Mouse (Mus musculus): ENCODE data around the gene Ttll11. TPM values are rescaled to one million over a fixed set of nuclear protein-coding genes. Genes with fewer than 3 reads are reported as not detected.

Gene Ttll11
- polyA plus RNA-seq, 1 experiment from 2014 or later, result 1.8 TPM

DNA sequence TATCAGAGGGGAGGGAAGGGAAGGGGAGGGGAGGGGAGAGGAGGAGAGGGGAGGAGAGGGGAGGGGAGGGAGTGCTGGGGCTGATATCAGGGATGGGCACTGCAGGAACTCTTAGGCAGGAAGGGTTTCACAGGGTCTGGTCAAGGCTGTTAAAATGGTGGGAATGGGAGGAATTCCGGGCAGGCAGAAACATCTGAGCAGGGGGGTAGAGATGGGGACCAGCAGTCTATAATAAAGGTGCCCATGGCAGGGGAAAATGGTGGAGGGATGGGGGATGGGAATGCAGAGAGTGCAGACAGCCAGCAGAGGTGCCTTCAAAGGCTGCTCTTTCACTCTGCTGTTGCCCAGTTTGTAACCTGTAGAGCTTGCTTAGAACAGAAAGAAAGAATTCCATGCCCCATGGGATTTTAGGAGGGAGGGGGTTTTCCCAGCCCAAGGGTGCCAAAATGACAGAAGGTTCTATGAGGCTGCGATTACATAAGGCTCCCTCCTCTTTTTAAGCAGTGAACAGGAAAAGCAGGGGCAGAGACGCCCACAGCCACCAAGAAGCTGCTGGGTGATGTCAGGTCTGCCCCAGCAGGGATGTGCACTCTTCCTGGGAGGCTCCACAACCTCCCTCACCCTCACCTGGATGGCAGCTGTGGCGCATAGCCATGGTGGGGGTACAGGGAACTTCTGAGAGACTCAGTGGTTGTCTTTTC is 211.0 kb downstream of the Ttll11 start:
- Histone ChIP-seq H3K36me3 (ENCODE audit: poor library complexity, severe bottlenecking) (no peaks in the 10 kb centered on the region), H3K27me3 (no peaks in the 10 kb centered on the region), H3K4me3 (no peak overlapping the region), H3K9me3 (replicated peaks) (no peaks in the 10 kb centered on the region), H3K9ac (no peak overlapping the region), H3K4me2 (no peak overlapping the region), H3K4me1 (peaks cover 17% of the 10 kb centered on the region), H3K27ac (no peak overlapping the region)
- ATAC-seq, result peak; percentile 50; the same call in 1 of the 2 replicates
- 43% methylated on average over 4 of the region's 4 CpGs for WGBS

DNA sequence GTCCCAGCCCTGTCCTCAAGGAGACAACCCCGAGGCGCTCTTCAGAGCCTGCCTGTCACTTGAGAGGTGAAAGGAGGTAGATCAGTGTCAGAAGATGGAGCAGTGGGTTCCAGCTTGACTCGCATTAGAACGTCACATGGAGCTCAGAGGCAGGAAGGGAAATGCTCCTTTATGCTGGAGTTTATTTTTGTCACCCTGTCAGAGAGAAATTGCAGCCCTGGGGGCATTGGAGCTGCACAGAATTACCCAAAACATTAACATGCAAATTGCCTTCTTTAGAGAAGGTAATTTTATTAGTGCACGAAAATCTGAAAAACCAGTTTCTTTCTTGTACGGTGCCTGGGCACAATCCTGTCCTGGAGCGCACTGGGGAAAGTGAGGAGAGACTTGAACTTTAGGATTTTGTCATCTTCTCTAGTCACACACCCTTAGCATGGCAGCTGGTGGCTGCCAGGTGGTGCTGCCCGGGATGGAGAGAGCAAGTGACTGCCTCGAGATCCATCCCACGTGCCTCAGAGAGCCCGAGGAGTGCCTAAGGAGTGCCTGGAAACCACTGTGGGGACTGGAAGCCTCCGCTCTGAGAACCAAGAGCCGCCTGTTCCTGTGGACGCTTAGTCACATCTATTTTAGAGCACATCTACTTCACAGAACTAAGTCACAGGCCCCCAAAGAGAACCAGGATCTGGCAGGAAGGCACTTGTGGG is 211.7 kb downstream of the Ttll11 start:
- peak; percentile 62 for ATAC-seq
- Histone ChIP-seq H3K36me3 (ENCODE audit: poor library complexity, severe bottlenecking) (no peaks in the 10 kb centered on the region), H3K4me3 (no peak overlapping the region), H3K27me3 (no peaks in the 10 kb centered on the region), H3K4me1 (peaks cover 17% of the 10 kb centered on the region), H3K27ac (peak overlapping the region; percentile 45; the same call in 1 of the 2 replicates), H3K9me3 (replicated peaks) (no peaks in the 10 kb centered on the region), H3K4me2 (no peak overlapping the region), H3K9ac (no peak overlapping the region)
- WGBS, result 37% methylated on average over 14 of the region's 14 CpGs

DNA sequence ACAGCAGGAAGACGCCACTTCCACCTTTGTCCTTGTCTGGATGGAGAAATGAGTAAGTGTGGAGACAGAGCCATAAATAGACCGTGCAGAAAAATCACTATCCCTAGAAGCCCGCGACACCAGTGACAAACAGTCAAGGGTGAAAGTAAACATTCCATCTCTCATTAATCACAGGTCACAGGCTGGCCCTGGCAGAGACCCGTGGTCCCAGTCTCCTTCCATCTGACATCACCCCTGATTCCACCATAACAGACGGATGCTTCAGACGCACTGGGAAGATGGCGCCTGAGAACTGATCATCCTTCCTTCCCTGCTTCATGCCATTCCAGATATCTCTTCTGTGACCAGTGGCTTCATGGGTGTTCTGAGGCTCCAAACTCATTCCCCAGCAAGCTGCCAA is 215.4 kb downstream of the Ttll11 start:
- no peak for ATAC-seq
- Histone ChIP-seq H3K36me3 (ENCODE audit: poor library complexity, severe bottlenecking) (no peaks in the 10 kb centered on the region), H3K9me3 (replicated peaks) (no peaks in the 10 kb centered on the region), H3K4me1 (peaks cover 35% of the 10 kb centered on the region), H3K4me3 (no peak overlapping the region), H3K27me3 (no peaks in the 10 kb centered on the region), H3K9ac (no peak overlapping the region), H3K27ac (no peak overlapping the region), H3K4me2 (no peak overlapping the region)
- WGBS, result 91% methylated on average over 8 of the region's 8 CpGs

DNA sequence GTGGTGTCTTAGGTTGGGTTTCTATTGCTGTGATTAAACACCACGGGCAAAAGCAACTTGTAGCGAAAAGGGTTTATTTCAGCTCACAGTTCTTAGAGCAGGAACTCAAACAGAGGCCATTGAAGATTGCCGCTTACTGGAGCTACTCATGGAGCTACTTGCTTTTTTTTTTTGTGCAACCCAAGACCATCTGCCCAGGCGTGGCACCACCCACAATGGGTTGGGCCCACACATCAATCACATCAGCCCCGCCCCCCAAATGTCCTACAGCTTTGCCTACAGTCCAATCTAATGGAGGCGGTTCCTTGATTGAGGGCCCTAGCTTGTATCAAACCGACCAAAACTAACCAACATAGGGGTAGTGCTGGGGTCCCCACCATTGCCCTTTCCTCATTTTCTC is 215.9 kb downstream of the Ttll11 start:
- Histone ChIP-seq H3K4me3 (no peak overlapping the region), H3K27me3 (no peaks in the 10 kb centered on the region), H3K27ac (no peak overlapping the region), H3K4me2 (no peak overlapping the region), H3K9ac (no peak overlapping the region), H3K36me3 (ENCODE audit: poor library complexity, severe bottlenecking) (no peaks in the 10 kb centered on the region), H3K4me1 (peaks cover 31% of the 10 kb centered on the region), H3K9me3 (replicated peaks) (no peaks in the 10 kb centered on the region)
- 89% methylated on average over 7 of the region's 7 CpGs for WGBS
- no peak for ATAC-seq

DNA sequence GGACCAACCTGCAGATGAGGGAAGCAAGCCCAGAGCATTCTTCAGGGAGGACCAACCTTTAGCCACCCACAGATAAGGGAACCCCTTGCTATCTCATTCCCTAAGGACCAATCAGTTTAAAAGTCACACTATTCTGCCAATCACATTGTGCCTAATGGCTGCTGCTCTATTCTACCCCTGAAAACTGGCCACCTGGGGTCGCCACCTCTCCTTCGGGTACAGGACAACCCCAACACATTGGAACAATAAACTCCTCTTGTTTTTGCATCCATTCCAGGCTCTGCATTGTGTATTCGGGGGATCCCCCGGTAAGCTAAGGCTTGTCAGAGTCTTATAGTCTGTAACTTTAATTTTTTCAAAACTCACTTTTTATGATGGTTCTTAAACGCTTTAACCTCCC is 218.3 kb downstream of the Ttll11 start:
- Histone ChIP-seq H3K27me3 (no peaks in the 10 kb centered on the region), H3K4me1 (peaks cover 18% of the 10 kb centered on the region), H3K9me3 (replicated peaks) (no peaks in the 10 kb centered on the region), H3K4me2 (no peak overlapping the region), H3K27ac (peak overlapping the region; percentile 45), H3K4me3 (no peak overlapping the region), H3K9ac (no peak overlapping the region), H3K36me3 (ENCODE audit: poor library complexity, severe bottlenecking) (no peaks in the 10 kb centered on the region)
- WGBS, result 87% methylated on average over 5 of the region's 5 CpGs
- ATAC-seq, result no peak

DNA sequence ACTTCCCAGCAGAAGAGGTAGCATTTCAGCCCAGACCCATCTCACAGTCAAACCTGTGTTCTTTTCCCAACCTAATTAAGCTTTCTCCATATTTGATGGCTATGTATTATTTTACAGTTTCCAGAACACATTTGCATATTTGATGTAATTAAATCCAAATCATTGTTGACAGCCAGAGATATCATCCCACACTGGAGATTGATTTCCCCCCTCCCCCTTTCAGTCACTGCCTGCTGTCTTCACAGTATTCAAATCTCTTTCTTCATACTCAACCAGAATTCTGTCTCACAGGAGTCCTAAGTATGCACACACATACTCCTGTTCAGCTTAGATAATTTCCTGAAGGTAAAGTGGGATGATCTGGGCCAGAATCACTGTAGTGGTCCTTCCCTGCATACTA is 218.8 kb downstream of the Ttll11 start:
- 0 out of 2 replicates have a peak, but pooled peaks have one; percentile 37 for ATAC-seq
- H3K4me3 ChIP-seq, result no peak overlapping the region
- H3K27me3 ChIP-seq, result no peaks in the 10 kb centered on the region
- H3K9me3 ChIP-seq (replicated peaks), result no peaks in the 10 kb centered on the region
- H3K36me3 ChIP-seq (ENCODE audit: poor library complexity, severe bottlenecking), result no peaks in the 10 kb centered on the region
- H3K4me1 ChIP-seq, result peaks cover 18% of the 10 kb centered on the region
- peak overlapping the region; percentile 45 for H3K27ac ChIP-seq
- H3K9ac ChIP-seq, result no peak overlapping the region
- H3K4me2 ChIP-seq, result no peak overlapping the region

DNA sequence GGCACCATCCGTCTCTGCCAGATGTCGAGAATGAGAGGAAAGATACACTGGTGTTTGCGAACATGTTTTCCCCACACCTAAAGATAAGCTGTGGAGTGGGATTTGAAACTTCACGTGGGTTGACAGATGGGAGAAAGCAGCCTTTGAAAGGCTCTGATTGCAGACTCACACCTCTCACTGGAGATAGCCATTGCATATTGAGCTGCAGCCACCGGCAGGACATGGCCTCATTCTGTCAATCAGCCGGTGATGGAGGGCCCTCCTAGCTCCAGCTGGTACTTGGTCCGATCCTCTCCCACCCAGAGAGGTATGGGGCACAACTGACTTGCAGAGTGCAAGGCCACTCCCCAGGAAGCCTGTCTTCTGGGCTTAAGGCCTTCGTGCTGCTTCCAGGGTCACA is 219.4 kb downstream of the Ttll11 start:
- Histone ChIP-seq H3K9ac (no peak overlapping the region), H3K36me3 (ENCODE audit: poor library complexity, severe bottlenecking) (no peaks in the 10 kb centered on the region), H3K9me3 (replicated peaks) (no peaks in the 10 kb centered on the region), H3K4me1 (peaks cover 18% of the 10 kb centered on the region), H3K4me2 (no peak overlapping the region), H3K27me3 (no peaks in the 10 kb centered on the region), H3K4me3 (no peak overlapping the region), H3K27ac (peak overlapping the region; percentile 16)
- no peak for ATAC-seq
- WGBS, result 66% methylated on average over 8 of the region's 8 CpGs

DNA sequence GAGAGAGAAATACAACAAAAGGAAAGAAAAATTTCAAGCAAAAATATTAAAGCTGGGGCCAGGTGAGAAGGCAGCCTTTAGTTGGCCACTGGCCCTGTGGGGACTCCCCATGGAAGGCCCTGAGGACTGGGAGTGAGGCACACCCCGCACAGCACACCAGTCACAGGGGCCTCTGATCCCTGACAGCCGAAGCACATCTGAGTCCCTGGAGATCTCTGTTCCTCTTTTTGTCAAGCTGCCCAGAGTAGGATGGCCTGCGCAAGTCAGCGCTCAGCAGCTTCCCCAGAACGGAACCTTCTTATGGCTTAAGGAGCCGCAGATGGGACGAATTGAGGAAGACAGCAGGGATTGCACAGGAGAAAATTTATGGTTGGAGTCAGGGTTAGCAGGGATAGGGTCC is 223.2 kb downstream of the Ttll11 start:
- Histone ChIP-seq H3K27ac (no peak overlapping the region), H3K36me3 (ENCODE audit: poor library complexity, severe bottlenecking) (no peaks in the 10 kb centered on the region), H3K4me2 (no peak overlapping the region), H3K27me3 (no peaks in the 10 kb centered on the region), H3K9me3 (replicated peaks) (no peaks in the 10 kb centered on the region), H3K9ac (no peak overlapping the region), H3K4me1 (peaks cover 25% of the 10 kb centered on the region), H3K4me3 (no peak overlapping the region)
- WGBS, result 86% methylated on average over 7 of the region's 7 CpGs
- ATAC-seq, result no peak

DNA sequence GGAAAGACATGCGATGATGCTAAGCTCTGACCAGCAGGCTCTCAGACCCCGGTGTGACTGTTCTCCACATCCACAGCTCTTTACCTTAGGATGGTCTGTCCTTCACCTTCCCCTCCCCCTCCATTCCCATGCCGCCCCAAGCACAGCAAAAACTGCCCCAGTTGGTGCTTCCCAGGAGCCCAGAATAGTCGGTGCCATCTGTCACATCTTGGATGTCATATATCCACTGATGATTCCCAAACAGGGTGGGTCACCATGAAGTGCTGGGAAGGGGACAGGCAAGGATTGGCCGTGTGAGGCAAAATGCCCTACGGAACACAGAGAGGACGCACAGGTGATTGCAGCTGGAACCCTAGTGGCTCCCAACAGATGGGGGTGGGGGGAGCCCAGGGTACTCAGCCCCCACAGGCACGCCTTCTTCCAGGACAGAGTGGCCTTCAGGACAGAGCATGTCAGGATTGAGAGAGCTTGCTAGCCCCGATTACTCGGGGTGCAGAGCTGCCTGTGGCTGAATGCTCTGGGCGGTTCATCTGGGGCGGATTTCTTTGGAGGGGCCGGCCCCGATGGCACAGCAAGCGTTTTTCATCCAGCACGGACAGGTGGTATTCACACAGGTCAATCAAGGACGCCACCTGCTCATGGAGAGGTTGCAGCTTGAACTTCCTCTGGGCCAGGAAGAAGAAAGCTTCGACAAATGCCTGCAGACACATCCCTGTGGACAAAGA is 227.8 kb downstream of the Ttll11 start:
- Histone ChIP-seq H3K4me1 (peaks cover 40% of the 10 kb centered on the region), H3K27me3 (no peaks in the 10 kb centered on the region), H3K27ac (no peak overlapping the region), H3K36me3 (ENCODE audit: poor library complexity, severe bottlenecking) (no peaks in the 10 kb centered on the region), H3K4me2 (no peak overlapping the region), H3K4me3 (no peak overlapping the region), H3K9me3 (replicated peaks) (no peaks in the 10 kb centered on the region), H3K9ac (no peak overlapping the region)
- WGBS, result 82% methylated on average over 18 of the region's 18 CpGs
- ATAC-seq, result no peak

DNA sequence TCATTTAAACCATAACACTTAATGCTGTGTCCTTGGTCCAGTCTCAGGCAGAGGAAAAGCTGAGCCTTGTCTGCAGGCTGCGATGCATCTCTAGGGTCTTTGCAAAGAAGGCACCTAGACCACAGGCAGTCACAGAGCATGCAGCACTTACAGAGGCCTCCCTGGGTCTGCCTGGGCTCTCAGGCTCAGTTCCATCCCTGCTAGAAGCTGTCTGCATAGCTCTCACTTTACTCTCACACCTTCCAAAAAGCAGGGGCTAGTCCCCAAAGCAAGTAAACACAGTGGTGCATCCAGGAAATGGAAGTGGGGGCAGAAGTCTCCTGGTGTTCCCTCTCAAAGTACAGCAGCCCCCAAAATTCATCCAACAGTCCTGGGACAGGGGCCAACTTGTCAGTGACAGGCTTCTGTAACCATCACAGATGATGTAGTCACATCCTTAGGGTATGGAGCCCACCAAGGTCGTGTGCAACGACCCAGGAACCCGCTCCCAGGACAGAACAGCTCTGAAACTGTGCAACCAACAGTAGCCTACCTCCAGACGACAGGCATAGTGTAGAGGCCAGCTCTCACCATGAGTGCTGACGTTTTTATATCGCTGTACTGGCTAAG is 229.1 kb downstream of the Ttll11 start:
- WGBS, result 77% methylated on average over 7 of the region's 7 CpGs
- H3K36me3 ChIP-seq (ENCODE audit: poor library complexity, severe bottlenecking), result no peaks in the 10 kb centered on the region
- H3K4me2 ChIP-seq, result no peak overlapping the region
- H3K4me1 ChIP-seq, result peaks cover 52% of the 10 kb centered on the region
- no peaks in the 10 kb centered on the region for H3K9me3 ChIP-seq (replicated peaks)
- H3K27ac ChIP-seq, result no peak overlapping the region
- no peaks in the 10 kb centered on the region for H3K27me3 ChIP-seq
- no peak overlapping the region for H3K4me3 ChIP-seq
- ATAC-seq, result no peak
- H3K9ac ChIP-seq, result no peak overlapping the region

DNA sequence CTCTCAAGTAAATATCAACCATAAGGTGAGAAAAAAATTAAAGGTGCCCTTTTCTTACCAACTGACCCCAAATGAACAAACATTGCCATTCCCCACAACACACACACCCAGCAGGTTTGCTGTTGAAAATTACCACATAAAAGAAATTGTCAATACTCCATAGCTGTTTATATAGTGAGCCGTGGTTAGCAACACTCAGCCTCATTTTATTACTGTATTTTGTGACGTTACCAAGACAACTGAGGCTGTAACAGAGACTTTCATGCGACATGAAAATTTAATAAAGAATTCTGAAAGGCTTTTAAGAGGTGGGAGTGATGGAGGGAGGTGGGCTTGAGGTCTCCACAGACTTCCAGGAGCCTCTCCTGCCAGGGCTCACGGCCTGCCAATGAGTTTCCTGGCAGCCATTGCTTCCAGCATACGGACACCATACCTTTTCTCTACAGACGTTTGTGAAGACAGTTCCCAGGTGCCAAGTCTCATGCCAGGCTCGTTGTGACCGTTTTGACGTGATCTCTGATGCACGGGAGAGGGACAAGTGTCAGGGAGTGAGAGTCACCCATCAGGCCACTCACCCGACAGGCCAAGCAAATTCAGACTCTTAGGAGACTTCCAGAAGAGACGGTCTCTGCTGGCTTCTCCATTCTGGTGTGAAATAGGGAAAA is 232.2 kb downstream of the Ttll11 start:
- Histone ChIP-seq H3K4me1 (peaks cover 56% of the 10 kb centered on the region), H3K27me3 (no peaks in the 10 kb centered on the region), H3K9ac (no peak overlapping the region), H3K36me3 (ENCODE audit: poor library complexity, severe bottlenecking) (no peaks in the 10 kb centered on the region), H3K4me2 (no peak overlapping the region), H3K27ac (peak overlapping the region; percentile 48), H3K9me3 (replicated peaks) (no peaks in the 10 kb centered on the region), H3K4me3 (no peak overlapping the region)
- 69% methylated on average over 12 of the region's 12 CpGs for WGBS
- ATAC-seq, result 0 out of 2 replicates have a peak, but pooled peaks have one; percentile 19
